Mouse (Mus musculus): ENCODE results near the gene Atxn7l1.

Gene Atxn7l1

DNA sequence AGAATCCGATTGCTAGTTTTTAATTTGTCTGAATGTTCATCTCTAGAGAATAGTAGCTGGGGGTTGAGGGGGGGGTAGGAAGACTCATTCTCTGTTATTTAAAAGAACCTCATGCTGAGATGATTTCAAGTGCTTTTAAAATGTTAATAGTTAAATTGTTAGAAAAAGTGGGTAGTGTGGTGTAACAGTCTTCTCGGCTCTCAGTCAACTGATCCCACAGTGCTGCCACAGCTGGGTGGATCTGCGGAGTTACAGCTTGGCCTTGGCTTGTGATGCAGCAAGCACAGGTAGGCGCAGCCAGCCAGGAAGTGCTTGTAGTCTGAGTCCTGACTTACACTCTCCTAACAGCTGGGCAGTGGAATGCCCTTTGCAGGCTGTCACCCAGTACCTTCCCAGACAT, 125.7 kb downstream of the Atxn7l1 start:
- no peak for DNase-seq (ENCODE audit: low spot score in 2 of 2)

- no peak for DNase-seq (ENCODE audit: low spot score in 2 of 2)
Measured at GRCm38 (mm10) chr12:33273668-33274067, 126.2 kb downstream of the Atxn7l1 start.

GRCm38 (mm10) chr12:33276028-33276427, 128.5 kb downstream of the Atxn7l1 start:
- no peak for DNase-seq (ENCODE audit: low spot score in 2 of 2)

DNA sequence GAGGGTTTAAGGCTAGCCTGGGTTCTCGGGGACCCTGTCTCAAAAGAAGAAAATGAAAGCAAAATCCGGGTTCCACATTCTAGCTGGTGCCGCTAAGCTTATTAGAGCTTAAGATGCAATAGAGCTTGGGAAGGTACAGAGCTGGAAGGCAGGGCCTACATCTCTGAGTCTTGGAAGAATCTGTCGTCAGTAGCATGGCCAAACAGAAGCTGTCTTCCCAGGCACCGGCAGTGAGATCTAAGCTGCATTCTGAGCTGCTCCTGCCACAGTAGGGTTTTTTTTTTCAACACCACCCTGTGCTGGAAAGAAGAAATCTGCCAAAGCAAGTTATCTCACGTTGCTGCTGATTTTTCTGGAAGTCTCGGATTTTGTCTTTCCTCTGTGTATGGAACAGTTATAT, 129.9 kb downstream of the Atxn7l1 start:
- DNase-seq (ENCODE audit: low spot score in 2 of 2): no peak

DNA sequence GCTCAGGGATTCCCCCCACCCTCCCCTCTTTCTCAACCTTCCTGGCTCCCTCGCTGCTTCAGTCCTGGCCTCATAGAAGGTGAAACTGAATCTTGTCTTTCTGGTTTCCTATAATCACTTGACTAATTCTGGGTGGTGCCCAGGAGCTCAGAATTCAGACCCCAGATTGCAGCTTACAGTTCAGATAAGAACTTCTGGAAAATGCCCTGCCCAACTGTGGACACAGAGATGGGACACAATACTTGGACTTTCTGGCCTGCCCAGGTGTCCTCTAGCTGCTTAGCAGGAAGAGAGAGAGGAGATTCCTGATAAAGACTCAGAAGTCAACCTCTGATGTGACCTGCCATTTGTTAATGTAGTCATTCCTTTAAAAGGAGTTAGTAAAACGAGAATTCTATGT, 131.7 kb downstream of the Atxn7l1 start:
- DNase-seq (ENCODE audit: low spot score in 2 of 2): no peak

GRCm38 (mm10) chr12:33280805-33281204, 133.3 kb downstream of the Atxn7l1 start:
- DNase-seq (ENCODE audit: low spot score in 2 of 2): peak; percentile 61 to 79

DNA sequence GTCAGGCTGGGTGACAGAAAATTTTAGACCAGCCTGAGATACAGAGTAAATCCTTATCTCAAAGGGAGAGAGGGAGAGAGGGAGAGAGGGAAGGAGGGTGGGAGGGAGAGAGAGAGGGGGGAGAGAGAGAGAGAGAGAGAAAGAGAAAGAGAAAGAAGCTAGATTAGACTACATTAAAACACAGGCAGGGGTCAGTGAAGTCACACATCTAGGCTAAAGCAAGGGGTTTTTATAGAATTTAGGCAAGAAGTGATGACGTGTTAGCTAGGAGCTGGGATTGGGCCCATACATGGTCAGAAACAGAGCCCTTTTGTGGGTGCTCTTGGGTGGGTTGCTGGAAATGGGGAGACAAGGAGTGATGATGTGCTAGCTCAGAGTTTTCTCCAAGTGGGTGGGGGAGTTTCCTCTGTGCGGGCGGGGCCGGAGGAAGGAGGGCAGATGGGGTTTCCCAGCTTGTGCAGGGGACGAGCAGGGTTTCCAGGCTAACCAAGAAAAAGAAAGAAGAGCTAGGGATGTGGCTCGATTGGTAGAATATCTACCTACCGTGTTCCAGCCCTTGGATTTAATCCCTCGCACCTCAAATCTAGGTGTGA, 136.9 kb downstream of the Atxn7l1 start:
- no peak for DNase-seq (ENCODE audit: low spot score in 2 of 2)

- no peak for DNase-seq (ENCODE audit: low spot score in 2 of 2)
Measured at GRCm38 (mm10) chr12:33285354-33285753, 137.9 kb downstream of the Atxn7l1 start.

- no peak for DNase-seq (ENCODE audit: low spot score in 2 of 2)
Measured at GRCm38 (mm10) chr12:33285933-33286649, 138.6 kb downstream of the Atxn7l1 start.

DNA sequence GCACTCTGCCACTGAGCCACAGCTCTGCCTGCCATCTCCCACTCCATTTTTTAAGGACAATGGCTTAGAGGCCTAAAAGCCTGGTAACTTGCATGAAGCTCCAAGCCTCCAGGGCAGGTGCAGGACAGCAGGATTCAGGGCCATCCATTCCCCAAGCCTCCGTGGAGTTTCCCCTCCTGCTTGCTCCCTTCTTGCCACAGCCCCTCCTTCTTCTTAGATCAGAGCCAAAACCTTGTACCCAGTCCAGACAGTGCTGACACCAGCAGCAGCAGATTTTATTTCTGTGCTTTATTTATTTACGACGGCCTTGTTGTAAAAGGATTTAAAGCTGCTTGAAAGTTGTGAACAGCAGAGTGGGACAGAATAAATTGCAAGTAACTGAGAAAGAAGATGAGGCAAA, 140.2 kb downstream of the Atxn7l1 start:
- no peak for DNase-seq (ENCODE audit: low spot score in 2 of 2)

DNA sequence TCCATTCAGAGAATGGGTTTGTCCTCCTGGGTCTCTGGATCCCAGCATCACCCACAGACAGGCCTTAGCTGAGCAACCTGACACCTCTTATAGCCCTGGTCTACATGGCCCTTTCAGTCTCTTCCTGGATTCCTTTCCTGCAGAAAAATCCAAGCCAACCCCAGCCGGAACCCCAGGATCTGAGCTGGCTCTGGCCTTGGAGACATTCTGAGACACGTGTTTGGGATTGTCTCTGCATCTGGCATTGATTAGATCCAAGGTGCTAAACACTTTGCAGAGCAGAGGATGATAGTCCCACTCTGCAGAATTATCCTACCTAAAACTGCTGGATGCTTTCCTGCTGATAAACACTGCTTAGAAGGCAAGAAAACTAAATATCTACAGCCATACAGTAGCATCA, 141.3 kb downstream of the Atxn7l1 start:
- no peak for DNase-seq (ENCODE audit: low spot score in 2 of 2)

GRCm38 (mm10) chr12:33302070-33302469, 154.6 kb downstream of the Atxn7l1 start:
- peak in 1 of 2 experiments; percentile 32 for DNase-seq (ENCODE audit: low spot score in 2 of 2)

GRCm38 (mm10) chr12:33302523-33303383, 155.3 kb downstream of the Atxn7l1 start:
- peak; percentile 41 for DNase-seq (ENCODE audit: low spot score in 2 of 2)

DNA sequence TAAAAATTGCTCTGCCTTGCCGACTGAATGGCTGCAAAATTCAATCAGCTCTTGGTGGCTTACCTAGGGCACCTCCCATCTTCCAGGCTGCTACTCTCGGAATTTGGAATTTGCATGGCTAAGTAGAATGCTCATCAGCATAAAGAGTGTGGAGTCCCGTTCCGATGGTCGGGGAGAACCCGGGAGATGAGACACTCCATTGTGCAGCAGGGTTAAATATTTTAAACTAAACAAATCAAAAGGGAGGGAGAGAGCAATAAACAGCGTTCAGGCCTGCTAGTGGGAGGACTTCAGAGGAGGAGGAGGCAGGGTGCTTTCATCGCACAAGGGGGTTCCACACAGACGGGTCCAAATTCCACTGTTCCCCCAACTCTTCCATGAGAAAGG, 155.9 kb downstream of the Atxn7l1 start:
- DNase-seq (ENCODE audit: low spot score in 2 of 2): no peak

GRCm38 (mm10) chr12:33305106-33305505, 157.6 kb downstream of the Atxn7l1 start:
- no peak for DNase-seq (ENCODE audit: low spot score in 2 of 2)

DNA sequence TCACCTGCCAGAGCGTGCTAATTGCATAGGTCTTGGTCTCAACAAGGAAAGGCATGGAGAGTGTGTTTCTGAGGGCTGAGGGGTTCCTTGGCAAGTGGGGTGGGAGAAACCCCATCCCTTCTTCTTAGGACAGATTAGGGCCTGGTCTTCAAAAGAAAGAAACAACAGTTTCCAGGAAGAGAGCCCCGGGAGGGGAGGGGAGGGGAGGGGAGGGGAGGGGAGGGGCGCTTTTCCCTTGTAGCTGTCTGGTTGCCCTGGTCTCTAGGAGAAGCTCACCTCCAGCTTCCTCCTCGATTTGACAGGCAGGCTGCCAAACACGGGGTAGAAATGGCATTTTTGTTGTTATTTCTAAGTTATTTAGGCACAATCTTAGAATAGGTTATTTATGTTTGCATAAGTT, 159.0 kb downstream of the Atxn7l1 start:
- DNase-seq (ENCODE audit: low spot score in 2 of 2): no peak

DNA sequence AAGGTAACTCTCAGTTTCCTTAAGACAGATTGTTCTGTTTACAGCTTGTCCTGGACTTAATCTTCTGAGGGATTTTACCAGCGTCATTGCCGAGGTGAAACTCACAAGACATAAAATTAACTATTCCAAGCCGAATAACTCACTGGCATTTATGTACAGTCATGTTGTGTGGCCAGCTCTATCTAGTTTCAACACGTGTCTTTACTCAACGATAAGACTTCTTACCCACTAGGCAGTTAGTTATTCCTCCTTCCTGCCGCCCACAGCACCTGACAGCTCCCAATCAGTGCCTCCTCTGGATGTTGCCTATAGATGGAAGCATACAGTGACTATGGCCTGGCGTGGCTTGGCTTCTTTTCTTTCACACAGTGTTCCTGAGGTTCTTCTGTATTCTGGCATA, 161.2 kb downstream of the Atxn7l1 start:
- DNase-seq (ENCODE audit: low spot score in 2 of 2): no peak

- peak; percentile 51 to 65 for DNase-seq (ENCODE audit: low spot score in 2 of 2)
Measured at GRCm38 (mm10) chr12:33313828-33314671, 166.6 kb downstream of the Atxn7l1 start.

DNA sequence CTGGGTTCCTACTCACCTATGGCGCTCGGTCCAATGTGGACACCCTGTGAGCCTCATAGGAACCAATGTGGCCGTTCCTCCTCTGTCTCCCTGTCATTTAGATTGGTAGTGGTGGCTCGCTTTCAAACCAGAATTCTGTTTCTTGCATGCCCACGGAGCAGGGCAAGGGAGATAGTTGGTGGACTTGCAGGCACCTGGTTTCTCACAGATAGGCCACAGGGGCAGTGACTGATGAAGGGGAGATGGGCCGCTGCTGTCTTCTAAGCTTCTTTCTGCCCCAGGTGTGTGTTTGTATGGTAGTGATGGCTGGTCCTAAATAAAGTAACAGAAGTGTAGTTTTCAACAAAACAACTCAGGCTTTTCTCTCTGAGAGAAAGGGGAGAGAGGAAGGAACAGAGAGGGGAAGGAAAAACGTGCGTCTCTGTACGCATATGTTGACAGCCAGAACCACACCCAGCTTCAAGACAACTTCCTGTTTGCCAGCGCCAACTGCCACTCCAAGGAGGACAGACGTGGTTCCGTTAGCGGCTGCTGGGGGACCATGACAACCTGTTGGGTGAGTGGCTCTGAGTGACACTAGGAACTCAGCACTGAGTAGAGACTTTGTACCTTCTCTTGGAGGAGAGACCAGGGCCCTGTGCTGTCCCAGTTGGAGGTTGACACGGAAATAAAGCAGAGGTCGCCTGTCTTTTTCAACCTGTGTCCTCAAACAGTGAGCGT, 167.6 kb downstream of the Atxn7l1 start:
- peak; percentile 52 to 58 for DNase-seq (ENCODE audit: low spot score in 2 of 2)

GRCm38 (mm10) chr12:33315804-33316203, 168.3 kb downstream of the Atxn7l1 start:
- DNase-seq (ENCODE audit: low spot score in 2 of 2): no peak
